Mouse (Mus musculus) liver, adult 2 months (tissue): ENCODE results near the gene Slc39a8.

Experiments used
- CTCF ChIP-seq: fragments of 200-500 bp; IDR thresholded peaks from 2 replicates; pipeline ENCODE4 v1.5.1; 2011; ENCODE audit warnings: low read depth, low read length, control low read depth
- POLR2A ChIP-seq: fragments of 200-500 bp; IDR thresholded peaks from 2 replicates; pipeline ENCODE4 v1.6.1; 2011; ENCODE audit warnings: low read length, control low read depth; ENCODE audit not compliant: insufficient read depth; ENCODE audit errors: extremely low read depth

GRCm38 (mm10) chr3:135905729-135906128, 80.7 kb downstream of the Slc39a8 start:
- no peak for TF ChIP-seq CTCF
- no peak for TF ChIP-seq POLR2A
